Mouse (Mus musculus) 416B (cell line): ENCODE measurements around the gene Map3k20.

ENCODE experiments used
- DNase-seq: peaks from one replicate; pipeline ENCODE4 v3.0.0; 2011; ENCODE audit warnings: low read depth

Gene Map3k20

GRCm38 (mm10) chr2:72491650-72492049 is 206.2 kb downstream of the Map3k20 start:
- DNase-seq = no peak
